Mouse (Mus musculus): Measurements from ENCODE around the gene Gabpb2.
A peak's percentile ranks its signal among the peaks of the same experiment; 100 is the strongest.
"Not testable (repeated sequence)": the region's sequence is repeated elsewhere in the genome, so short reads cannot be mapped to it uniquely, and the experiment has no call there.

Gabpb2 gene

GRCm38 (mm10) chr3:95231298-95232221 lies 13.8 kb upstream of the Gabpb2 start, which contains the start of gene Mllt11:
TSS of gene Mllt11 (minus strand) at chr3:95232171.
- peak; percentile 47 to 69 for DNase-seq

- DNase-seq = peak; percentile 25 to 37
These were observed 13.0 kb upstream of the Gabpb2 start for GRCm38 (mm10) chr3:95230495-95231297.

GRCm38 (mm10) chr3:95229781-95230494 lies 12.2 kb upstream of the Gabpb2 start:
- peak in 1 of 2 experiments; percentile 48 for DNase-seq

GRCm38 (mm10) chr3:95228894-95229780 lies 11.4 kb upstream of the Gabpb2 start:
- peak; percentile 44 to 58 for DNase-seq

- DNase-seq = peak; percentile 89 to 95
These were observed 10.6 kb upstream of the Gabpb2 start, which contains the start of gene Cdc42se1 for GRCm38 (mm10) chr3:95228148-95228893. TSS of gene Cdc42se1 (plus strand) at chr3:95228732.

- no peak for DNase-seq
These were observed 9.5 kb upstream of the Gabpb2 start for GRCm38 (mm10) chr3:95227214-95227613.

GRCm38 (mm10) chr3:95224295-95224694 lies 6.6 kb upstream of the Gabpb2 start:
- no peak for DNase-seq

- no peak for DNase-seq
These were observed 5.3 kb upstream of the Gabpb2 start for GRCm38 (mm10) chr3:95223041-95223440.

- DNase-seq = peak in 1 of 2 experiments; percentile 37
These were observed 886 bp upstream of the Gabpb2 start for GRCm38 (mm10) chr3:95218466-95219137.

- no peak for DNase-seq
These were observed 961 bp downstream of the Gabpb2 start for GRCm38 (mm10) chr3:95216655-95217254.

- no peak for DNase-seq
These were observed 4.1 kb downstream of the Gabpb2 start for GRCm38 (mm10) chr3:95213609-95213975.

- not testable (repeated sequence) for DNase-seq
These were observed 4.7 kb downstream of the Gabpb2 start for GRCm38 (mm10) chr3:95212889-95213608.

GRCm38 (mm10) chr3:95210585-95210984 lies 7.1 kb downstream of the Gabpb2 start:
- peak; percentile 38 to 56 for DNase-seq

GRCm38 (mm10) chr3:95208286-95208685 lies 9.4 kb downstream of the Gabpb2 start:
- DNase-seq = no peak

- DNase-seq = no peak
These were observed 13.8 kb downstream of the Gabpb2 start for GRCm38 (mm10) chr3:95203880-95204279.

- no peak for DNase-seq
These were observed 17.2 kb downstream of the Gabpb2 start for GRCm38 (mm10) chr3:95200562-95200961.

GRCm38 (mm10) chr3:95200132-95200531 lies 17.6 kb downstream of the Gabpb2 start:
- no peak for DNase-seq

GRCm38 (mm10) chr3:95199101-95199500 lies 18.6 kb downstream of the Gabpb2 start:
- DNase-seq = no peak

- no peak for DNase-seq
These were observed 21.9 kb downstream of the Gabpb2 start for GRCm38 (mm10) chr3:95195772-95196171.

Measured in thymus, adult 18-20 months (tissue).